Mouse (Mus musculus) E14TG2a.4 (cell line): ENCODE measurements around the gene Pla2g4f.

ENCODE experiments used
- CTCF ChIP-seq: conservative IDR thresholded peaks from 2 replicates; pipeline ENCODE4 v1.5.1; 2014; ENCODE audit warnings: low read length
- NANOG ChIP-seq: IDR thresholded peaks from 2 replicates; pipeline ENCODE4 v1.6.1; 2014; ENCODE audit warnings: borderline replicate concordance, low read length, mixed read lengths
- POU5F1 ChIP-seq: IDR thresholded peaks from 2 replicates; pipeline ENCODE4 v1.6.1; 2014; ENCODE audit warnings: low read length, borderline replicate concordance

GRCm38 (mm10) chr2:120283550-120283949 is 30.4 kb downstream of the Pla2g4f start:
- TF ChIP-seq CTCF (no peak), POU5F1 (no peak), NANOG (no peak)
